Comparison of ENCODE assay signal across 14 mouse cellular contexts in the genomic region with DNA sequence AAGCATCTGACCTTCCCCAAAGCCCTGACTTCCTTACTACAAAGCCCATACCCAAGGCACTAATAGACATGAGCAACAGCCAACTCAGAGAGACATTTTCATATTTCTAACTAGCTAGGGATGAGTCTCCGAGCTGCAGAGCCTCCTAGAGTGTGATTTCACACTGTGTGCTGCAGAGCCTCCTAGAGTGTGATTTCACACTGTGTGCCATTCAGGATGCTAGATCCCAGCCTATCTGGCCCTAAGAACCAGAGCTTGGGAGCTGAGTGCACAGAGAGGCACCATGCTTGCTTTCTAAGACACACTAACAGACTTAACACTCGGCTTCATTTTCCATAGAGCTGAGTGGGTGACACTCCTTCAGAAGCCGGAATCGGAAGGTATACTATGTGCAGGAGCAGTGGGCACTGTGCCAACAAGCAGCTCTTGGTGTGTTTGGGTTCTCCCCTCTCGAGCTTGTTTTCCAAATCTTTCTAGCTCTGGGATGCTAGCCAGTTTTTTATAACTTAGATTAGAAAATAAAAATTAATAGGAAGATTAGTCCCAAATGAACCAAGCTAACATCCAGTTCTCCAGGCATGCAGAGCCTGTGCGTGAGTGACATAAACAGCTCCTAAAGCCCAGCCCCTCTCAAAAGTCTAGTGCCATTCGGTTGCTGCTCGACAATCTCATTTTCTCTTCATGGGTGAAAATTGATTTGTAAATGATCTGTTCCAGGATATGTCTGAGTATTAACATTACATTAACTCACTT.
DNase-seq lines count a peak whose midpoint lies in the region; ATAC-seq lines count a peak whose summit lies in the region.
"Had no signal": no experiment of that assay in that cellular context is flagged by ENCODE, and none has a peak within 500 bp of the region (broad histone marks: within the 10 kb centered on the region; RNA-seq: fewer than 3 reads in every experiment).

No protein-coding gene starts in this region.

- H3K36me3 ChIP-seq in hindbrain, embryonic 13.5 days, result no peaks in the 10 kb centered on the region
- H3K36me3 ChIP-seq in hindbrain, embryonic 12.5 days, result no peaks in the 10 kb centered on the region
- no peaks in the 10 kb centered on the region for H3K36me3 ChIP-seq in midbrain, embryonic 11.5 days (ENCODE audit: control insufficient read depth, insufficient read depth, low read length)
- no peaks in the 10 kb centered on the region for H3K36me3 ChIP-seq in midbrain, embryonic 10.5 days
- H3K36me3 ChIP-seq: embryonic facial prominence, embryonic 12.5 days; heart, embryonic 15.5 days had no signal

- WGBS in hindbrain, embryonic 13.5 days, result 63% methylated on average over 8 of the region's 8 CpGs
- 68% methylated on average over 8 of the region's 8 CpGs for WGBS in hindbrain, embryonic 12.5 days
- WGBS in midbrain, embryonic 11.5 days, result 82% methylated on average over 8 of the region's 8 CpGs
- 86% methylated on average over 8 of the region's 8 CpGs for WGBS in midbrain, embryonic 10.5 days

- no peaks in the 10 kb centered on the region for H3K27me3 ChIP-seq in hindbrain, embryonic 13.5 days
- no peaks in the 10 kb centered on the region; the same call in 1 of the 2 replicates for H3K27me3 ChIP-seq in hindbrain, embryonic 12.5 days
- no peaks in the 10 kb centered on the region for H3K27me3 ChIP-seq in midbrain, embryonic 11.5 days (ENCODE audit: control insufficient read depth, insufficient read depth, low read length)
- H3K27me3 ChIP-seq in midbrain, embryonic 10.5 days (ENCODE audit: low read depth, poor library complexity, severe bottlenecking), result no peaks in the 10 kb centered on the region
- H3K27me3 ChIP-seq: embryonic facial prominence, embryonic 12.5 days; heart, embryonic 15.5 days had no signal

- H3K4me1 ChIP-seq in hindbrain, embryonic 13.5 days (replicated peaks), result peaks cover 28% of the 10 kb centered on the region
- peaks cover 9% of the 10 kb centered on the region; the same call in 1 of the 2 replicates for H3K4me1 ChIP-seq in hindbrain, embryonic 12.5 days
- H3K4me1 ChIP-seq in midbrain, embryonic 11.5 days (ENCODE audit: control insufficient read depth, insufficient read depth, low read length), result no peaks in the 10 kb centered on the region
- H3K4me1 ChIP-seq in midbrain, embryonic 10.5 days, result 0 out of 2 replicates have a peak, but pooled peaks cover 8% of the 10 kb centered on the region
- H3K4me1 ChIP-seq: embryonic facial prominence, embryonic 12.5 days had no signal

- no peaks in the 10 kb centered on the region for H3K9me3 ChIP-seq in hindbrain, embryonic 13.5 days
- H3K9me3 ChIP-seq in hindbrain, embryonic 12.5 days (replicated peaks), result no peaks in the 10 kb centered on the region
- no peaks in the 10 kb centered on the region for H3K9me3 ChIP-seq in midbrain, embryonic 11.5 days (ENCODE audit: control insufficient read depth, low read length)
- no peaks in the 10 kb centered on the region for H3K9me3 ChIP-seq in midbrain, embryonic 10.5 days (replicated peaks)
- H3K9me3 ChIP-seq: embryonic facial prominence, embryonic 12.5 days; heart, embryonic 15.5 days had no signal

- ATAC-seq in hindbrain, embryonic 13.5 days (ENCODE audit: low FRiP score), result no peak
- ATAC-seq in hindbrain, embryonic 12.5 days (ENCODE audit: low FRiP score), result no peak
- no peak for ATAC-seq in midbrain, embryonic 11.5 days (ENCODE audit: low FRiP score)
- ATAC-seq: inflammation-experienced regulatory T-cells, adult 6 months had no signal

- no peak overlapping the region for H3K4me2 ChIP-seq in hindbrain, embryonic 13.5 days
- no peak overlapping the region for H3K4me2 ChIP-seq in hindbrain, embryonic 12.5 days (replicated peaks)
- H3K4me2 ChIP-seq in midbrain, embryonic 11.5 days, result no peak overlapping the region
- H3K4me2 ChIP-seq: embryonic facial prominence, embryonic 12.5 days; heart, embryonic 15.5 days had no signal

- DNase-seq in midbrain, embryonic 11.5 days (ENCODE audit: low spot score, missing footprints), result peak; percentile 64
- DNase-seq in midbrain, embryonic 10.5 days (ENCODE audit: low spot score), result no peak
- peak; percentile 32 to 41 for DNase-seq in left cerebral cortex, postnatal 14 days (ENCODE audit: low spot score in 2 of 2)
- peak; percentile 45 for DNase-seq in right cerebral cortex, postnatal 14 days
- no peak for DNase-seq in T-cell, adult 2 months (ENCODE audit: low spot score)
- no peak for DNase-seq in heart, postnatal 36 days
- DNase-seq: adrenal gland, postnatal 36 days; cerebellum, adult 9-10 months; gastrocnemius, adult 2 months had no signal

- intact Hi-C loops in left cerebral cortex, postnatal 14 days (cut with DNase I), result no loop called here
- intact Hi-C loops in heart, postnatal 36 days (cut with DNase I), result no loop called here

- H3K4me3 ChIP-seq in hindbrain, embryonic 13.5 days, result no peak overlapping the region
- H3K4me3 ChIP-seq in hindbrain, embryonic 12.5 days, result no peak overlapping the region
- no peak overlapping the region for H3K4me3 ChIP-seq in midbrain, embryonic 11.5 days (ENCODE audit: low read depth, low read length)
- no peak overlapping the region for H3K4me3 ChIP-seq in midbrain, embryonic 10.5 days
- H3K4me3 ChIP-seq: embryonic facial prominence, embryonic 12.5 days; gastrocnemius, adult 2 months; heart, embryonic 15.5 days had no signal

- peak overlapping the region; percentile 50; the same call in 1 of the 2 replicates for H3K27ac ChIP-seq in hindbrain, embryonic 13.5 days
- no peak overlapping the region for H3K27ac ChIP-seq in hindbrain, embryonic 12.5 days
- H3K27ac ChIP-seq in midbrain, embryonic 11.5 days (ENCODE audit: low read depth, low read length), result no peak overlapping the region
- H3K27ac ChIP-seq in midbrain, embryonic 10.5 days (replicated peaks), result no peak overlapping the region
- H3K27ac ChIP-seq: embryonic facial prominence, embryonic 12.5 days; gastrocnemius, adult 2 months; heart, embryonic 15.5 days had no signal

- H3K9ac ChIP-seq in hindbrain, embryonic 13.5 days, result no peak overlapping the region
- no peak overlapping the region for H3K9ac ChIP-seq in hindbrain, embryonic 12.5 days
- no peak overlapping the region for H3K9ac ChIP-seq in midbrain, embryonic 11.5 days (ENCODE audit: low read length)
- H3K9ac ChIP-seq: embryonic facial prominence, embryonic 12.5 days; heart, embryonic 15.5 days had no signal

Comparison
In these comparisons a context has a peak if more than half of its experiments do, and no peak if none do; other contexts are left out.
1. DNase-seq: peak in midbrain, embryonic 11.5 days (single experiment), left cerebral cortex, postnatal 14 days (2 of 2) and right cerebral cortex, postnatal 14 days (single experiment); none in midbrain, embryonic 10.5 days (single experiment), T-cell, adult 2 months (single experiment) and heart, postnatal 36 days (0 of 2).